Mouse (Mus musculus) liver, embryonic 15.5 days (tissue): ENCODE results near the gene Ffar4. TPM values are rescaled to one million over a fixed set of nuclear protein-coding genes. Genes with fewer than 3 reads are reported as not detected.

ENCODE experiments used
- ATAC-seq: fragments of 200-750 bp; cut with Nextera tagmentation; 2 replicates; pipeline ENCODE4 v1.8.0; 2017; ENCODE audit warnings: moderate number of reproducible peaks, mild to moderate bottlenecking, moderate library complexity; ENCODE audit not compliant: insufficient read depth
- H3K27ac ChIP-seq: fragments of 300-500 bp; sonication (generic); replicated peaks from 2 replicates; pipeline ENCODE4 v1.5.1; 2015; ENCODE audit warnings: mild to moderate bottlenecking, inconsistent platforms
- H3K27me3 ChIP-seq: fragments of 300-500 bp; sonication (generic); 2 replicates; pipeline ENCODE4 v1.6.1; 2015; ENCODE audit warnings: mild to moderate bottlenecking, inconsistent platforms
- H3K36me3 ChIP-seq: fragments of 300-500 bp; sonication (generic); replicated peaks from 2 replicates; pipeline ENCODE4 v1.6.1; 2015; ENCODE audit warnings: moderate library complexity, mild to moderate bottlenecking, inconsistent platforms
- H3K4me1 ChIP-seq: fragments of 300-500 bp; sonication (generic); replicated peaks from 2 replicates; pipeline ENCODE4 v1.6.1; 2015; ENCODE audit warnings: inconsistent platforms
- H3K4me2 ChIP-seq: fragments of 300-500 bp; sonication (generic); 2 replicates; pipeline ENCODE4 v1.6.1; 2015; ENCODE audit warnings: moderate library complexity, mild to moderate bottlenecking, inconsistent platforms
- H3K4me3 ChIP-seq: fragments of 300-500 bp; sonication (generic); replicated peaks from 2 replicates; pipeline ENCODE4 v1.5.1; 2015; ENCODE audit warnings: mild to moderate bottlenecking, inconsistent platforms
- H3K9ac ChIP-seq: fragments of 300-500 bp; sonication (generic); 2 replicates; pipeline ENCODE4 v1.6.1; 2015; ENCODE audit warnings: moderate library complexity, mild to moderate bottlenecking, inconsistent platforms
- H3K9me3 ChIP-seq: fragments of 300-500 bp; sonication (generic); replicated peaks from 2 replicates; pipeline ENCODE4 v1.6.1; 2016; ENCODE audit warnings: inconsistent platforms
- WGBS: fragments of 180-500 bp; shearing (Covaris S2); methylation state at CpG from one replicate; pipeline ENCODE4 v1.1.7; 2015; ENCODE audit warnings: mixed read lengths; ENCODE audit not compliant: insufficient replicate concordance; 5-methylcytosine and 5-hydroxymethylcytosine counted together
- polyA plus RNA-seq: library from polyadenylated mRNA; unstranded; fragments of >200 nt; fragmentation: Nextera tagmentation; extraction: Ambion mirVana; gene quantifications from 2 replicates; pipeline ENCODE4 v1.2.1, GENCODE M21; 2015

The Ffar4 gene
- polyA plus RNA-seq, 1 experiment from 2014 or later: 0.20 TPM

GRCm38 (mm10) chr19:38073226-38073625, 23.6 kb upstream of the Ffar4 start:
- no peaks in the 10 kb centered on the region for H3K9me3 ChIP-seq
- no peak for ATAC-seq
- 85% methylated on average over 5 of the region's 5 CpGs for WGBS

GRCm38 (mm10) chr19:38075051-38075450, 21.8 kb upstream of the Ffar4 start:
- Histone ChIP-seq H3K4me2 (no peak overlapping the region), H3K9ac (no peak overlapping the region), H3K27me3 (no peaks in the 10 kb centered on the region), H3K4me1 (no peaks in the 10 kb centered on the region), H3K36me3 (peaks cover 17% of the 10 kb centered on the region; the same call in 1 of the 2 replicates), H3K27ac (no peak overlapping the region), H3K9me3 (no peaks in the 10 kb centered on the region), H3K4me3 (no peak overlapping the region)
- no peak for ATAC-seq
- WGBS: 65% methylated on average over 11 of the region's 11 CpGs

More at GRCm38 (mm10) chr19:38073226-38073625, 23.6 kb upstream of the Ffar4 start:
- H3K4me2 ChIP-seq: no peak overlapping the region
- H3K27me3 ChIP-seq: no peaks in the 10 kb centered on the region
- H3K27ac ChIP-seq: no peak overlapping the region
- no peak overlapping the region for H3K4me3 ChIP-seq
- H3K9ac ChIP-seq: no peak overlapping the region
- peaks cover 21% of the 10 kb centered on the region; the same call in 1 of the 2 replicates for H3K36me3 ChIP-seq
- no peaks in the 10 kb centered on the region for H3K4me1 ChIP-seq

- Histone ChIP-seq H3K27ac (no peak overlapping the region), H3K4me3 (no peak overlapping the region)
Observed at GRCm38 (mm10) chr19:38076251-38076650, 20.6 kb upstream of the Ffar4 start.

GRCm38 (mm10) chr19:38077851-38078540, 18.9 kb upstream of the Ffar4 start:
- ATAC-seq: no peak
- no peaks in the 10 kb centered on the region for H3K27me3 ChIP-seq

More at GRCm38 (mm10) chr19:38076251-38076650, 20.6 kb upstream of the Ffar4 start:
- no peaks in the 10 kb centered on the region for H3K27me3 ChIP-seq
- H3K4me1 ChIP-seq: no peaks in the 10 kb centered on the region
- no peaks in the 10 kb centered on the region for H3K9me3 ChIP-seq
- H3K4me2 ChIP-seq: no peak overlapping the region
- H3K36me3 ChIP-seq: peaks cover 13% of the 10 kb centered on the region; the same call in 1 of the 2 replicates
- WGBS: 76% methylated on average over 2 of the region's 2 CpGs
- H3K9ac ChIP-seq: no peak overlapping the region
- no peak for ATAC-seq

GRCm38 (mm10) chr19:38081361-38081760, 15.5 kb upstream of the Ffar4 start:
- H3K9me3 ChIP-seq: no peaks in the 10 kb centered on the region
- H3K27me3 ChIP-seq: no peaks in the 10 kb centered on the region
- no peak overlapping the region for H3K4me3 ChIP-seq
- no peaks in the 10 kb centered on the region for H3K36me3 ChIP-seq
- no peak for ATAC-seq
- H3K9ac ChIP-seq: no peak overlapping the region
- H3K27ac ChIP-seq: no peak overlapping the region
- WGBS: 42% methylated on average over 3 of the region's 3 CpGs
- H3K4me1 ChIP-seq: no peaks in the 10 kb centered on the region
- no peak overlapping the region for H3K4me2 ChIP-seq

More at GRCm38 (mm10) chr19:38077851-38078540, 18.9 kb upstream of the Ffar4 start:
- WGBS: 52% methylated on average over 3 of the region's 3 CpGs
- no peak overlapping the region for H3K4me2 ChIP-seq
- H3K36me3 ChIP-seq: peaks cover 9% of the 10 kb centered on the region; the same call in 1 of the 2 replicates
- no peak overlapping the region for H3K27ac ChIP-seq
- no peak overlapping the region for H3K9ac ChIP-seq
- no peaks in the 10 kb centered on the region for H3K9me3 ChIP-seq
- no peak overlapping the region for H3K4me3 ChIP-seq
- H3K4me1 ChIP-seq: no peaks in the 10 kb centered on the region

- Histone ChIP-seq H3K9me3 (no peaks in the 10 kb centered on the region), H3K27me3 (no peaks in the 10 kb centered on the region), H3K36me3 (no peaks in the 10 kb centered on the region), H3K4me1 (no peaks in the 10 kb centered on the region; the same call in 1 of the 2 replicates), H3K4me3 (no peak overlapping the region), H3K9ac (no peak overlapping the region), H3K4me2 (no peak overlapping the region), H3K27ac (no peak overlapping the region)
- 43% methylated on average over 5 of the region's 5 CpGs for WGBS
- ATAC-seq: no peak
Observed at GRCm38 (mm10) chr19:38082931-38083525, 13.8 kb upstream of the Ffar4 start.

- H3K4me1 ChIP-seq: no peaks in the 10 kb centered on the region; the same call in 1 of the 2 replicates
- no peak overlapping the region for H3K4me3 ChIP-seq
- H3K9me3 ChIP-seq: no peaks in the 10 kb centered on the region
- H3K27me3 ChIP-seq: no peaks in the 10 kb centered on the region
- no peak for ATAC-seq
- H3K4me2 ChIP-seq: no peak overlapping the region
- H3K36me3 ChIP-seq: no peaks in the 10 kb centered on the region
- H3K27ac ChIP-seq: no peak overlapping the region
- 57% methylated on average over 4 of the region's 4 CpGs for WGBS
- H3K9ac ChIP-seq: no peak overlapping the region
Observed at GRCm38 (mm10) chr19:38085841-38086240, 11.0 kb upstream of the Ffar4 start.

- no peak overlapping the region for H3K4me3 ChIP-seq
- ATAC-seq: peak; percentile 56
- no peak overlapping the region for H3K4me2 ChIP-seq
- no peak overlapping the region for H3K27ac ChIP-seq
- no peaks in the 10 kb centered on the region for H3K9me3 ChIP-seq
- 40% methylated on average over 11 of the region's 11 CpGs for WGBS
- H3K9ac ChIP-seq: no peak overlapping the region
- H3K27me3 ChIP-seq: no peaks in the 10 kb centered on the region
- no peaks in the 10 kb centered on the region; the same call in 1 of the 2 replicates for H3K4me1 ChIP-seq
- H3K36me3 ChIP-seq: no peaks in the 10 kb centered on the region
Observed at GRCm38 (mm10) chr19:38086948-38087551, 9.8 kb upstream of the Ffar4 start.

- Histone ChIP-seq H3K36me3 (no peaks in the 10 kb centered on the region), H3K9me3 (no peaks in the 10 kb centered on the region), H3K4me2 (no peak overlapping the region), H3K9ac (no peak overlapping the region), H3K27ac (no peak overlapping the region), H3K4me1 (no peaks in the 10 kb centered on the region; the same call in 1 of the 2 replicates), H3K27me3 (no peaks in the 10 kb centered on the region), H3K4me3 (no peak overlapping the region)
- WGBS: 55% methylated on average over 8 of the region's 8 CpGs
- ATAC-seq: no peak
Observed at GRCm38 (mm10) chr19:38089358-38089757, 7.5 kb upstream of the Ffar4 start.

- WGBS: 27% methylated on average over 4 of the region's 4 CpGs
- no peak for ATAC-seq
- Histone ChIP-seq H3K27me3 (peaks cover 13% of the 10 kb centered on the region), H3K4me3 (no peak overlapping the region), H3K4me2 (no peak overlapping the region), H3K4me1 (no peaks in the 10 kb centered on the region; the same call in 1 of the 2 replicates), H3K27ac (no peak overlapping the region), H3K9ac (no peak overlapping the region), H3K9me3 (no peaks in the 10 kb centered on the region), H3K36me3 (no peaks in the 10 kb centered on the region)
Observed at GRCm38 (mm10) chr19:38091512-38091985, 5.3 kb upstream of the Ffar4 start.

- no peak for ATAC-seq
- Histone ChIP-seq H3K4me3 (no peak overlapping the region), H3K9ac (no peak overlapping the region), H3K27ac (no peak overlapping the region), H3K36me3 (no peaks in the 10 kb centered on the region), H3K27me3 (peaks cover 41% of the 10 kb centered on the region), H3K4me2 (no peak overlapping the region), H3K4me1 (peaks cover 4% of the 10 kb centered on the region; the same call in 1 of the 2 replicates), H3K9me3 (no peaks in the 10 kb centered on the region)
- 12% methylated on average over 4 of the region's 4 CpGs for WGBS
Observed at GRCm38 (mm10) chr19:38096231-38096630, 640 bp upstream of the Ffar4 start.
